Mouse (Mus musculus) myocyte (in vitro differentiated cells): Measurements from ENCODE around the gene Nhsl1.

Experiments used
- E2F4 ChIP-seq: IDR thresholded peaks from one replicate; pipeline ENCODE4 v1.6.1; 2011; ENCODE audit warnings: mild to moderate bottlenecking, control low read depth, moderate library complexity; ENCODE audit not compliant: insufficient read depth
- MAX ChIP-seq: IDR thresholded peaks from one replicate; pipeline ENCODE4 v1.6.1; 2011; ENCODE audit warnings: low read depth, mild to moderate bottlenecking, control low read depth
- POLR2A ChIP-seq: IDR thresholded peaks from one replicate; pipeline ENCODE4 v1.6.1; 2011; ENCODE audit warnings: low read depth, mild to moderate bottlenecking, control low read depth, moderate library complexity; ENCODE audit not compliant: insufficient read length
- POLR2AphosphoS2 ChIP-seq: IDR thresholded peaks from one replicate; pipeline ENCODE4 v1.6.1; 2011; ENCODE audit warnings: low read depth, control low read depth; ENCODE audit not compliant: insufficient read length
- USF1 ChIP-seq: IDR thresholded peaks from one replicate; pipeline ENCODE4 v1.6.1; 2011; ENCODE audit warnings: low read depth, mild to moderate bottlenecking, control low read depth, moderate library complexity

GRCm38 (mm10) chr10:18471648-18472047 lies 152.9 kb downstream of the Nhsl1 start:
- no peak for TF ChIP-seq POLR2A
- TF ChIP-seq POLR2AphosphoS2 = no peak
- no peak for TF ChIP-seq MAX
- no peak for TF ChIP-seq E2F4
- no peak for TF ChIP-seq USF1
